Mouse (Mus musculus) hindbrain, embryonic 15.5 days (tissue): ENCODE results near the gene Aicda. TPM values are rescaled to one million over a fixed set of nuclear protein-coding genes. Genes with fewer than 3 reads are reported as not detected.

Experiments
- ATAC-seq: fragments of 200-750 bp; cut with Nextera tagmentation; 2 replicates; pipeline ENCODE4 v1.8.0; 2017; ENCODE audit warnings: low read depth, moderate number of reproducible peaks, moderate TSS enrichment; ENCODE audit not compliant: low FRiP score
- H3K27ac ChIP-seq: fragments of 300-500 bp; sonication (generic); replicated peaks from 2 replicates; pipeline ENCODE4 v1.5.1; 2015; ENCODE audit warnings: mild to moderate bottlenecking, inconsistent platforms
- H3K27me3 ChIP-seq: fragments of 300-500 bp; sonication (generic); 2 replicates; pipeline ENCODE4 v1.6.1; 2015; ENCODE audit warnings: control low read depth, inconsistent platforms
- H3K36me3 ChIP-seq: fragments of 300-500 bp; sonication (generic); 2 replicates; pipeline ENCODE4 v1.6.1; 2015; ENCODE audit warnings: control low read depth, inconsistent platforms
- H3K4me1 ChIP-seq: fragments of 300-500 bp; sonication (generic); replicated peaks from 2 replicates; pipeline ENCODE4 v1.6.1; 2015; ENCODE audit warnings: control low read depth, inconsistent platforms
- H3K4me2 ChIP-seq: fragments of 300-500 bp; sonication (generic); 2 replicates; pipeline ENCODE4 v1.6.1; 2015; ENCODE audit warnings: moderate library complexity, mild to moderate bottlenecking, inconsistent platforms
- H3K4me3 ChIP-seq: fragments of 300-500 bp; sonication (generic); 2 replicates; pipeline ENCODE4 v1.5.1; 2015; ENCODE audit warnings: mild to moderate bottlenecking, inconsistent platforms
- H3K9ac ChIP-seq: fragments of 300-500 bp; sonication (generic); 2 replicates; pipeline ENCODE4 v1.6.1; 2015; ENCODE audit warnings: inconsistent platforms
- H3K9me3 ChIP-seq: fragments of 300-500 bp; sonication (generic); 2 replicates; pipeline ENCODE4 v1.6.1; 2016; ENCODE audit warnings: control low read depth, inconsistent platforms
- WGBS: fragments of 180-500 bp; shearing (Covaris S2); methylation state at CpG from one replicate; pipeline ENCODE4 v1.1.7; 2015; 5-methylcytosine and 5-hydroxymethylcytosine counted together
- polyA plus RNA-seq: library from polyadenylated mRNA; unstranded; fragments of >200 nt; fragmentation: Nextera tagmentation; extraction: Ambion mirVana; gene quantifications from 2 replicates; pipeline ENCODE4 v1.2.1, GENCODE M21; 2015

Aicda gene
- polyA plus RNA-seq, 1 experiment from 2014 or later, result 0.77 TPM

GRCm38 (mm10) chr6:122602992-122603322 is 49.4 kb downstream of the Aicda start:
- no peak for ATAC-seq
- no peak overlapping the region for H3K27ac ChIP-seq
- H3K4me1 ChIP-seq, result 0 out of 2 replicates have a peak, but pooled peaks cover 2% of the 10 kb centered on the region
- peak overlapping the region; percentile 34; the same call in 1 of the 2 replicates for H3K4me3 ChIP-seq
- peak overlapping the region; percentile 63 for H3K4me2 ChIP-seq
- no peak overlapping the region for H3K9ac ChIP-seq
- no peaks in the 10 kb centered on the region for H3K9me3 ChIP-seq
- no peaks in the 10 kb centered on the region for H3K27me3 ChIP-seq
- WGBS, result 59% methylated on average over 1 of the region's 1 CpGs
- H3K36me3 ChIP-seq, result no peaks in the 10 kb centered on the region

- no peaks in the 10 kb centered on the region for H3K9me3 ChIP-seq
- H3K36me3 ChIP-seq, result no peaks in the 10 kb centered on the region
- H3K9ac ChIP-seq, result no peak overlapping the region
- H3K4me2 ChIP-seq, result no peak overlapping the region
- H3K27ac ChIP-seq, result no peak overlapping the region
- 0 out of 2 replicates have a peak, but pooled peaks cover 2% of the 10 kb centered on the region for H3K4me1 ChIP-seq
- H3K4me3 ChIP-seq, result no peak overlapping the region
- ATAC-seq, result no peak
- no peaks in the 10 kb centered on the region for H3K27me3 ChIP-seq
These were observed 50.7 kb downstream of the Aicda start for GRCm38 (mm10) chr6:122604260-122604659.

GRCm38 (mm10) chr6:122605483-122605882 is 51.9 kb downstream of the Aicda start:
- no peaks in the 10 kb centered on the region for H3K36me3 ChIP-seq
- H3K9ac ChIP-seq, result no peak overlapping the region
- H3K4me1 ChIP-seq, result 0 out of 2 replicates have a peak, but pooled peaks cover 2% of the 10 kb centered on the region
- H3K27me3 ChIP-seq, result no peaks in the 10 kb centered on the region
- H3K4me2 ChIP-seq, result no peak overlapping the region
- WGBS, result 95% methylated on average over 8 of the region's 8 CpGs
- no peak overlapping the region for H3K4me3 ChIP-seq
- H3K9me3 ChIP-seq, result no peaks in the 10 kb centered on the region
- no peak for ATAC-seq
- no peak overlapping the region for H3K27ac ChIP-seq

- Histone ChIP-seq H3K27me3 (no peaks in the 10 kb centered on the region), H3K4me1 (0 out of 2 replicates have a peak, but pooled peaks cover 2% of the 10 kb centered on the region), H3K4me3 (no peak overlapping the region), H3K9me3 (no peaks in the 10 kb centered on the region), H3K36me3 (no peaks in the 10 kb centered on the region), H3K9ac (no peak overlapping the region), H3K27ac (no peak overlapping the region), H3K4me2 (no peak overlapping the region)
- 92% methylated on average over 11 of the region's 11 CpGs for WGBS
- ATAC-seq, result no peak
These were observed 53.1 kb downstream of the Aicda start for GRCm38 (mm10) chr6:122606661-122607060.

GRCm38 (mm10) chr6:122607700-122608099 is 54.1 kb downstream of the Aicda start:
- H3K27ac ChIP-seq, result no peak overlapping the region
- H3K36me3 ChIP-seq, result no peaks in the 10 kb centered on the region
- no peak overlapping the region for H3K4me3 ChIP-seq
- H3K9ac ChIP-seq, result no peak overlapping the region
- 96% methylated on average over 12 of the region's 12 CpGs for WGBS
- H3K27me3 ChIP-seq, result no peaks in the 10 kb centered on the region
- H3K9me3 ChIP-seq, result no peaks in the 10 kb centered on the region
- no peak overlapping the region for H3K4me2 ChIP-seq
- no peak for ATAC-seq
- 0 out of 2 replicates have a peak, but pooled peaks cover under 1% of the 10 kb centered on the region for H3K4me1 ChIP-seq

GRCm38 (mm10) chr6:122608434-122609376 is 55.1 kb downstream of the Aicda start:
- 78% methylated on average over 10 of the region's 10 CpGs for WGBS
- no peak overlapping the region for H3K4me3 ChIP-seq
- no peak overlapping the region for H3K27ac ChIP-seq
- no peak overlapping the region for H3K9ac ChIP-seq
- no peaks in the 10 kb centered on the region for H3K36me3 ChIP-seq
- H3K27me3 ChIP-seq, result no peaks in the 10 kb centered on the region
- H3K4me2 ChIP-seq, result no peak overlapping the region
- no peak for ATAC-seq
- H3K9me3 ChIP-seq, result no peaks in the 10 kb centered on the region
- no peaks in the 10 kb centered on the region for H3K4me1 ChIP-seq

GRCm38 (mm10) chr6:122609377-122609728 is 55.8 kb downstream of the Aicda start:
- H3K4me1 ChIP-seq, result no peaks in the 10 kb centered on the region
- H3K9ac ChIP-seq, result no peak overlapping the region
- H3K36me3 ChIP-seq, result no peaks in the 10 kb centered on the region
- 86% methylated on average over 9 of the region's 9 CpGs for WGBS
- no peak overlapping the region for H3K27ac ChIP-seq
- no peaks in the 10 kb centered on the region for H3K9me3 ChIP-seq
- no peaks in the 10 kb centered on the region for H3K27me3 ChIP-seq
- ATAC-seq, result no peak
- H3K4me3 ChIP-seq, result no peak overlapping the region
- H3K4me2 ChIP-seq, result no peak overlapping the region

- H3K4me2 ChIP-seq, result no peak within 1 kb of the TSS
- H3K4me1 ChIP-seq, result no peaks in the 10 kb centered on the region
- no peak within 1 kb of the TSS for H3K27ac ChIP-seq
- no peak within 1 kb of the TSS for H3K4me3 ChIP-seq
- no peaks in the 10 kb centered on the region for H3K27me3 ChIP-seq
- H3K9me3 ChIP-seq, result no peaks in the 10 kb centered on the region
- H3K9ac ChIP-seq, result no peak within 1 kb of the TSS
- H3K36me3 ChIP-seq, result no peaks in the 10 kb centered on the region
- 60% methylated on average over 14 of the region's 14 CpGs for WGBS
- ATAC-seq, result no peak
These were observed 56.2 kb downstream of the Aicda start, which contains the start of gene Gdf3 for GRCm38 (mm10) chr6:122609771-122610170. TSS of gene Gdf3 (minus strand) at chr6:122610087.

GRCm38 (mm10) chr6:122612426-122612825 is 58.8 kb downstream of the Aicda start:
- no peak overlapping the region for H3K4me3 ChIP-seq
- no peak overlapping the region for H3K4me2 ChIP-seq
- H3K27ac ChIP-seq, result no peak overlapping the region
- 91% methylated on average over 4 of the region's 4 CpGs for WGBS
- no peaks in the 10 kb centered on the region for H3K4me1 ChIP-seq
- no peaks in the 10 kb centered on the region for H3K9me3 ChIP-seq
- H3K27me3 ChIP-seq, result no peaks in the 10 kb centered on the region
- H3K9ac ChIP-seq, result no peak overlapping the region
- no peak for ATAC-seq
- H3K36me3 ChIP-seq, result no peaks in the 10 kb centered on the region

Other genes with a start within 250 kb of the Aicda start
- gene M6pr, start 245.1 kb upstream of the Aicda start, polyA plus RNA-seq, result 46.7 and 51.3 TPM in 2 replicates
- 26.4 and 30.6 TPM in 2 replicates for gene Phc1, start 213.2 kb upstream of the Aicda start, polyA plus RNA-seq
- gene Rimklb, start 55.0 kb upstream of the Aicda start, polyA plus RNA-seq, result 106 and 111 TPM in 2 replicates
- gene Mfap5, start 48.0 kb upstream of the Aicda start, polyA plus RNA-seq, result 2.8 and 3.5 TPM in 2 replicates
- gene Apobec1, start 48.6 kb downstream of the Aicda start, polyA plus RNA-seq, result 1.4 and 2.4 TPM in 2 replicates
- 0.06 TPM in 1 of 2 replicates, not detected in the other for gene Gdf3, start 56.3 kb downstream of the Aicda start, polyA plus RNA-seq
- gene Dppa3, start 72.6 kb downstream of the Aicda start, polyA plus RNA-seq, result not detected in 2 replicates
- 0.09 and 0.25 TPM in 2 replicates for gene Nanog, start 153.7 kb downstream of the Aicda start, polyA plus RNA-seq
- gene Slc2a3, start 247.8 kb downstream of the Aicda start, polyA plus RNA-seq, result 43.4 and 44.5 TPM in 2 replicates